Mouse (Mus musculus) heart, postnatal 36 days (tissue): Measurements from ENCODE around the gene Slc35b1. TPM values are rescaled to one million over a fixed set of nuclear protein-coding genes. Genes with fewer than 3 reads are reported as not detected.

Experiments
- DNase-seq, 2 experiments: peaks; one replicate each; pipeline ENCODE4 v3.0.0; 2021 to 2022
- intact Hi-C: fragments of 180-260 bp; cut with DNase I; formaldehyde crosslinking; loops from one replicate; pipeline ENCODE4 v1.15.1; 2025
- total RNA-seq, 2 experiments: library from RNA; stranded (reverse); gene quantifications; 2 replicates each; pipeline ENCODE4 v1.2.3; 2021

Slc35b1 gene
- total RNA-seq, 2 experiments from 2014 or later = 35.7 to 37.6 TPM

DNA sequence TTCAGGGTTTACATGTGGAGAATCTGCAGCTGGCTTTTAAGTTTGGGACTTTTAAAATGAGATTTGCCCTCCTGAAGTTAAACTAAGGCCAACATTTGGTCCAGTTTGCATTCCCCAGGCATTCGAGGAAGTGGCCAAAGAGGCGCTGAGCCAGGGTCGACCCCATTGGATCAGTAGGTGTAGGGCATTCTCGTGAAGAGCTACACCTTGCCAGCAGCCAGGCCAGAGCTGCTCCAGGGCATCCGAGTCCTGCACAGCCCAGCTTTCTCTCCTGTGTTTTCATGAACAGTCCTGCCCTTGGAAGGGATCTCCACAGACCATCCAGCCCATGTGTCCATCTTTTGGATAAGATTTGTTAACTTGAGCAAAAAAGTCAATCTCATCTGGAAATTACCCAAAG is 20.1 kb upstream of the Slc35b1 start:
- no peak for DNase-seq
- intact Hi-C loops = loop anchor here (2.0 kb wide), 1 partner anchor 26 kb away; no protein-coding TSS in a partner anchor

DNA sequence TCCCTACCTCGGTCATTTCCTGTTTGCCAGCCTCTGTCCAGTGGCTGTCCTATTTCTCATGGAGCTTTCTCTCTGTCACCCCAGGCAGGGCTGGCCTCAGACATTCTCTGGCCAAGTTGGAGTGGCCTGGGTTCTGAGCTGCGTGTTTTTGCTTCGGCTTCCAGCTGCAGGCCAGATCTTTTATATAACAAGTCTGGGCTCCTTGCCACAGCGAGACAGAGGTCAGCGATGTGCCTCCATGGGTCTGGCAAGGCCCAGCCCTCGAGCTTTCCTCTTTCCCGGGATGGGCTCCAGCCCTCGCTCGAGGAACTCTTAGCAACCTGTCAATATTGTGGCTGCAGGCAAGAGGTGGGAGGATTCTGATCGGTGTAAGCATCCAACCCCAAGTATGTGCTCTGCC is 18.9 kb upstream of the Slc35b1 start:
- intact Hi-C loops = loop anchor here (2.0 kb wide), 1 partner anchor 27 kb away; no protein-coding TSS in a partner anchor
- DNase-seq = peak; percentile 86 to 89

DNA sequence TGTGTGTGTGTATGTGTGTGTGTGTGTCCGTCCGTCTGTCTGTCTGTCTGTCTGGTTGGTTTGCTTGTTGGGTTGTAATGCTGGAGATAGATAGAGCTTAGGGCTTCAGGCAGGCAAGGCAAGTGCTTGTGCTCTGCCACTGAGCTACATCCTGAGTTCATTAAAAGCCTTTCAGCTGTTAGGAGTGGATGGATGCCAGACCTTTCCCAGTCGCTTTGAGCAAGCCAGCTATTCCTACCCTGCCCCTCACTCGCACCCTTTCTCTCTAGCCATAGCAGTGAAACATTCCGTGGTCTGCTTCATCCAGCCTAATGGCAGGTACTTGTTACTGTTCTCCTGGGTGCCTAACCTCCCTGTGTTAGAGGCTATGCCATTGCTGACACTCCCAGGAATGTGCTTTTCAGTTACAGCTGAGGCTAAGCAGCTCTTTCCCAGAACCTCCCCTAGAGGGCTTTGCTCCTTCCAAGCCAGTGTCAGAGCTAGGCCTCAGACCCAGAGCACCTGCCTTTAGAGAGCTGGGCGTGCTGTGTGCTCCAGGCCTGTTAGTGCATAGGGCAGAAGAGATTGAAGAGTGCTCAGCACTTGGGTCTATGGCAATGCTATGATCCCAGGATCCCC is 18.1 kb upstream of the Slc35b1 start:
- DNase-seq = peak; percentile 37 to 58
- intact Hi-C loops = no loop called here

DNA sequence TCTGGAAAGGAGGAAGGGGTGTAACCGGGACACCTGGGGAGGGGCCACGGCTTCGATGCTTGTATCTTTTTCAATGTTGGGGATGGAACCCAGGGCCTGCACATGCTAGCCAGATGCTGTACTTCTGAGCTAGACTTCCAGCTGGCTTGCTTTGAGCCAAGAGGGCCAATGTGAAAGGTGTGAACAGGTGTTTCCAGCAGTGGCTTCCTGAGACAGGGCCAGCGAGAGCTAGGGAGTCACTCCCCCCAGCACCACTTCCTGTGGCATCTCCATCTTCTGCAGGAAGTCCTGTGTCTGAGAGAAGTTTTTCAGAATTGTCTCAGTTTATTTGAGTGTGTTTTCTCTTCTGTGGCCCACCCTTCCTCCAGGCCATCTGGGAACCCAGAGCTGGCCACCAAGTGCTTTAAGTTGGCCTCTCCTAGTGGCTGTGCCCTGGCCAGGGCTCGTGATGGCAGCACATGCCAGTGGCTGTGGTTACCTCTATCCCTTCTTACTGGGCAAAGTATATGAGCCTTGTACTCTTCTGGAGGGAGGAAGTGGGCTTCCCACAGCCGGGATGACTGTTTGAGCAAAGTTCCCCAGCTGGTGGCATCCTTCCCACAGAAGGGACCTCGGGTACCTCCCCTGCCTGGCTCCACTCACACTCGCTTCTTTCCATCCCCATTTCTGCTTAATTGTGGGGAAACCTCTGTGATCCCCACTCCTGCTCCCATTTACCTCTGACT is 17.3 kb upstream of the Slc35b1 start:
- intact Hi-C loops = no loop called here
- no peak for DNase-seq

DNA sequence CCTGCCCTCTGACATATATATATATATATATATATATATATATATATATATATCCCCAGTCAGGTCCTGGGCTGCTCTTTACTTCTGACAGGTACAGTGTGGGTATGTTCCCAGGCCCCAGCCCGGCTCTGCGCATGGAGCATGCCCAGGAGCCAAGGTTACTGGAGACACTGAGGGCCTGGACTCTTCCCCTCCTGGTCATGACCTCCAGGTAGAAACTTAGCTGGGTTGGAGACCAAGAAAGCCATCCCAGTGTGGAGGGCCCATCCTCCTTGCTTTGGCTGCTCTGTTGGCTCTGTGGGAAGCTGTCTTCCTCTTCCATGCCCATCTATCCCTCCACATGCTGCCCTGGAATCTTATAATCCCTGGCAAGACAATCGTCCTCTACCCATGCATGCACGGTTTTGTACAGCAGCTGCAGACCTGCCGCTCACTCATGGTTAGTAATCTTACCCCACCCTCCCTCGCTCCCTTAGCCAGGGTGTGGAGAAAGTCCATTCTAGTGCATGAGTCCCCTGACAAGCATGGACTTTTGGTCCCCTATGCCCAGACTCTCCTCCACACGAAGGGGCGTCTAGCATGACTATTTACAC is 16.2 kb upstream of the Slc35b1 start:
- no peak for DNase-seq
- intact Hi-C loops = no loop called here

DNA sequence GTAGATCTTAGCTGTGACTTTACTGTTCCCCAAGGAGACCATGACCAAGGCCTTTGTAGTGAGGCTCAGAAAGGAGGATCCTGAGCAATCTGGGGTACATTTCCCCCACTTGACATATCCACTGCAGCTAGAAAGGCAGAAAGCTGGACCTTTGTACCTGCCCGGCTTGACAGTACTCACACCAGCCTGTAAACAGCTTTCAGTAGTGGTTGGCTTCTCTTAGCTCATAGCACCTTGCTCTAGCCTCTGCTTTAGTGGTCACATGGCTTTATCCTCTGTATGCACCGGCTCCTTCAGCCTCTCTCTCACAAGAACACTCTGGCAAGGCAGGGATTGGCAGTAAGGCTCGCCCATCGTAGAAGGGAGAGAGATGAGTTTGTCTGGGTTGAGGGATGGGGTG is 15.6 kb upstream of the Slc35b1 start:
- intact Hi-C loops = no loop called here

DNA sequence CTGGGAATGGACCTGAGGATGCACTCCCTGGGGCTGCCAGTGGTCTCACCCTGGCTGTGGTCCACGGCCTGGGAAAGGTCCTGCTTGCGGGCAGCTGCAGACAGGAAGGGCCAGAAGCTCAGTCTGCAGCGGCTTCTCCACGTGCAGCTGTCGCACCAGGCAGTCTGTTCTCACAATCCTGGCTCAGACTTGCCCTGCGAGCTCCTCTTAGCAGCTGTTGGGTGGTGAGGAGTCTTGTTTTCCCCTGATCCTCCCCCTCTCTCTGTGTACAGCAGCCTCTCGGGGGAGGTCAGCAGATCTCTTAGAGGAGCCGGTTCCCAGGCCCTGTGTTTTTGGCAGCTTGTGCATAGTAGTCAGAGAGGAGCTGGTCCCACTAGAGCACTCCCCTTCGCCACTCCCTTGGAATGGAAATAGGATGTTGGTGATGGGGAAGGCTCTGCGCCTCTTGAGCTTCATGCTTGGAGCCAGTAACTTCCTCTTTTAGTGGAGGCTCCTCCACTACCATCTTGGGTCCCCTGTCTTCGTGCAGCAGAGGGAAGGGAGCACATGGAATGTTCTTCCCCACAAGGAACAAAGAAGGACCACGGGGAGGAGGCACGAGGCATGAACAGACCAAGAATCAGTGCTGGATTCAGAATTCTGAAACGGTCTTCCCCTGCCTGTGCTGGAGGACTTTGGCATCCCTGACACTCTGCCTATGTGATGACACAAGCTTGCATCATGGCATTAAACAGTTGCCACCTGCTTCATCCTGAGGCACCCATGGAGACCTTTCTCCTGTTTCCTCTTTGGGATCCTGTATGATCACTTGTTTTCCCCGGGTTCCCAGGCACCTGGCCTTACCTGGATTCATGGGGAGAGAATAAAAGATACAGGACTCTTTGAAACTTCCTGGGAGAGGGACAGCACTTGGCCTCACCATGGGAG is 14.3 kb upstream of the Slc35b1 start:
- intact Hi-C loops = no loop called here
- DNase-seq = peak; percentile 55 to 66

More for the DNA sequence above, 15.6 kb upstream of the Slc35b1 start:
- no peak for DNase-seq

DNA sequence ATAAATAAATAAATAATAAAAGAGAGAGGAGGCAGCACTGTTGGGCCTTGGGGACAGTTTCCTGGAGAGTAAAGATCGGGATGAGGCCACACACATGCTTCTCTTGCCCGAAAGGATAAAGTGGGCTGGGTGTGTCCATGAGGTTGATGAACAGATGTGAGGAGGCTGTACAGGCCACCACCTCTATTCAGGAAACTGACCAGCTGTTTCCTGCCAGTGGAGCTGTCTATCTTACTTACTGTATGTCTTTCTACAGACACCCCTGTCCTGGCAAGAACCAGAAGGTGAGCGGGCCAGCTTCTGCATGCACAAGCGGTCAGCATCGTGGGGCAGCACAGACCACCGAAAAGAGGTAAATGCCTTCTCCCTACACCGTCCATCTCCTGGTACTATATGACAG is 13.3 kb upstream of the Slc35b1 start:
- DNase-seq = no peak
- intact Hi-C loops = no loop called here

DNA sequence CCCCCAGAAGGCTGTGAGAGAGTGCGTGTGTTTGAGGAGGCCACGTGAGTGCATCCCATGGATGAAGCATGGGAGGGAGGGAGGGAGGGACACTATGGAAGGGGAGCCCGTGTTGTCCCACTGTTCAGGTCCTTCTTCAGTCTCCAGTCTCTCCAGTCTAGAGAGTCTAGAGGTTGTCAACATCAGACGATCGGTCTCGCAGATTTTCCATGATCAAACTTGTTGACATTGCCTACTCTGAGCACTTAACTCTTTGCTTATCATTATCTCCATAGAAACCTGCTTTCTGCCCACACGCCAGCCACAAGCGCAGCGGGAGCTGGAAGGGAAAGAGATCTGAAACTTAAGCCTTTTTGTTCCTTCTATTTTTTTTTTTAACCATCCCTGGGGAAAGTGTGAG is 5.6 kb upstream of the Slc35b1 start:
- intact Hi-C loops = no loop called here
- no peak for DNase-seq

DNA sequence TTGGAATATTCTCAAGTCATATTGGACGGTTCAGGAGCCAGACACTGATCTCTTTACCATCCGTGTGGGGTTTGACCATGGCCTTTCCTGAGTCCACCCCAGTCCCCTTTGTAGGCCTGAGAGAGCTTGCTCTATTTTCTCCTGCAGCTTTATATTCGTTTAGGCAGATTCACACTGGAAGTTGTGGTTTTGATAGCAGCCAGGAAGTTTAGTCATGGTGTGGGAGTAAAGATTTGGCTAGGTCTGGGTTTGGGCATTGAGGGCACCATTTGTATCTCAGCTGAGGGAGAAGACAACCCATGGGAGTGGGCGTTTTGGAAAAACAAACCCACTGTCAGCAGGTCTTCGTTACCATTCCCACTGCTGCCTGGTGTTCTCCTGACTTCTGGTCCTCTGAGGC is 4.9 kb upstream of the Slc35b1 start:
- no peak for DNase-seq
- intact Hi-C loops = no loop called here

DNA sequence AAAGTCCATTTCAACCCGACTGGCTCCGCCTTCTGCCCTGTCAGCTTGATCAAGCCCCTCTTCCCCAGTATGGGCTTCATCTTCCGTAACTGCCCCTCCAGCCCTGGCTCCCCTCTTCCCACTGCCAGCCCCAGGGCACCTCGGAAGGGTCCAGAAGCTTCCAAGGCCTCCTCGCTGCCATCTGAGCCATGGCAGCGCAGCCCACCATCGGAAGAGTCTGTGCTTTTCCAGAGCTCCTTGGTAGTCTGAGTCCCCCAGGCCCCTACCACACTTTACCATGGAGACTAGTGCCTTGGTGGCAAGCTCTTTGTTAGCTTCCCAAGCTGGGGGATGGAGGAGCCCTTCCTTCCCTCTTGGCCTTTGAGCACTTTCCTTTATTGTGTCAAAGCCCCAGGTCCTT is 3.8 kb upstream of the Slc35b1 start:
- DNase-seq = no peak
- intact Hi-C loops = loop anchor here (5.0 to 10.0 kb wide), 2 partner anchors 113 to 284 kb away; partner anchors contain the start of gene Phb

DNA sequence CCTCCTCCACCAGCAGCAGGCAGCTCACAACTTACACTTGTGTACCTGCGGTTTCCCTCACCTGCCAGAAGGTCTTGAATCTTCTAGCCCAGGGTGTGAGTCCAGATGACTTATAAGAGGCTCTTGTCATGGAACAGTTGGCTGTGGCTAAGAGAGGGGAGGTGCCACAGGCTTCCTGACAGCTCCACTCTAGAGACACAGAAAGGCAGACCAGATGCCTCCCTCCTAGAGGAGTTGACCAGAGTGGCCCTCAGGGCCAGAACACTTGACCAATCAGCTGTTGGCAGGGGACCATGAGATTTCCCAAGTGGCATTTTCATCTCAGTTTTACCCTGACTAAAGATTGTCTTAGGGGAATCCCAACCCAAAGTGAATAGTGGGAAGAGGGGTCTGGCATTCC is 3.3 kb upstream of the Slc35b1 start:
- intact Hi-C loops = loop anchor here (5.0 to 10.0 kb wide), 2 partner anchors 114 to 284 kb away; partner anchors contain the start of gene Phb
- DNase-seq = no peak

DNA sequence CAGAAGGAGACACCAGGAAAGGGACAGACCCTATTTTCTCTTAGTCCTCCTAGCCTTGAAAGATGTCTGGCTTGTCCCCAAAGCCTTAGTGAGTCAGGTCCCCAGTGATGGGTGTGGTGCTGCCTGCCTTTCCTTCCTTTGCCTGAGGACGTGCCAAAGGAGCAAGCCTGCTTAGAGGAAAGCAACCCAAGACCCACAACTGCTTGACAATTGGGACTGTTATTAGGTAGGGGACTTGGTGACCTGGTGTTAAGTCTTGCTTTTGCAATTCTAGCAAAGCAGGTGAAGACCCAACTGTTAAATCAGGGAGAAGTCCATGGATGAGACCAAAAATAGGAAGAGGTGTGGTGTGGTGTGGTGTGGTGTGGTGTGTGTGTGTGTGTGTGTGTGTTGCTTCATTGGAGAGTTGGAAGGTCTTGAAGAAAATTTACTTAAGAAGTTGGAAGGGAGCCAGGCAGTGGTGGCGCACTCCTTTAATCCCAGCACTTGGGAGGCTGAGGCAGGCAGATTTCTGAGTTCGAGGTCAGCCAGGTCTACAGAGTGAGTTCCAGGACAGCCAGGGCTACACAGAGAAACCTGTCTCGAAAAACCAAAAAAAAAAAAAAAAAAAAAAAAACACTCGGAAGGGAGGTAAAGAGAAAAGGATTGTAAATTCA is 1.0 kb upstream of the Slc35b1 start:
- intact Hi-C loops = loop anchor here (5.0 to 10.0 kb wide), 2 partner anchors 116 to 281 kb away; partner anchors contain the start of gene Phb
- peak; percentile 53 to 62 for DNase-seq

DNA sequence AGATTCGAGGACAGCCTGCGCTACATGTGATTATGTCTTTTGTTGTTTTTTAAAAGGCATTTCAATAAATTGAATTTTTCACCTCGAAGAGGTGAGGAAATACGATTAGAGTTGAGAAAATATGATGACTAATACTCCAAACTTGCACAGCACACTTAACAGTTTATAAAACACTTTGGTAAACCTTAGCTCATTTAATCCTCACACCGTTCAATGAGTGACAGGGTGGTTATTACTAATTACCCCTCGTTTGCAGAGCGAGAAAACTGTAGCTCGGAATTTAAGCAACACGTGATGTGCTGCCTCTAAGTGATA is 531 bp upstream of the Slc35b1 start:
- intact Hi-C loops = loop anchor here (1.0 to 10.0 kb wide), 5 partner anchors 47 to 281 kb away; partner anchors contain the start of genes Fam117a, Kat7 and Phb
- no peak for DNase-seq

DNA sequence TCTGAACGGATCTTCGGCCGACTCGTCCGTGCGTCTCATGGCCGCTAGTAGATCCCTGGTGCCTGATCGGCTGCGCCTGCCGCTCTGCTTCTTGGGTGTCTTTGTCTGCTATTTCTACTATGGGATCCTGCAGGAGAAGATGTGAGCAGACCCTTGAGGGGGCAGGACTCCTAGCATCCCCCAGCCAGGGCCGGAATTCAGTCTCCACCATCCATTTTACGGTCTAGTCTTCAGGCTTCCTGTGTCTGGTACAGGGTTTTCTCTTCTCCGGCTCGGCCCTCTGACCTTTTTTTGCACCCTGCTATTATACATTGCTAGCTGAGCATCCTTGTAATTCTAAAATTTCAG is 455 bp downstream of the Slc35b1 start:
- no peak for DNase-seq
- intact Hi-C loops = loop anchor here (1.0 to 10.0 kb wide), 7 partner anchors 48 to 280 kb away; partner anchors contain the start of genes Fam117a, Kat7 and Phb

DNA sequence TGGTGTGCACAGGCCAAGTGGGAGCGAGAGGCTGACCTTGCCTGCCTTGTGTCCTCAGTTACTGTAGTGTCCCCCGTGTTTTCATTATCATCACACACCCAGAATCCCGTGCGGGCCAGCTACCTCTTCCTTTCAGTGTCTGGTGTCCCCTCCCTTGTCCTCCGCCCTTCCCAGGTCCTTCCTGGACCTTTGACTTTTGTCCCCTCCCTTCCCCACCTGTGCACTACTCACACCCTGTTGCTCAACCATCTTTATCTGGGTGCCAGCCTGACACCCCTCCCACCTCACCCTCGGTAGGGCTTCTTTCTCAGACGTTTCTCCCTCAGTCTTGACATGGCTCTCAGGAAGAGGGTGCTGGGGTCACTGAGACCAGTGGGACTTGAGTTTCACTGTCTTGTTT is 2.9 kb downstream of the Slc35b1 start:
- intact Hi-C loops = loop anchor here (5.0 to 10.0 kb wide), 3 partner anchors 130 to 277 kb away; partner anchors contain the start of gene Phb
- no peak for DNase-seq

DNA sequence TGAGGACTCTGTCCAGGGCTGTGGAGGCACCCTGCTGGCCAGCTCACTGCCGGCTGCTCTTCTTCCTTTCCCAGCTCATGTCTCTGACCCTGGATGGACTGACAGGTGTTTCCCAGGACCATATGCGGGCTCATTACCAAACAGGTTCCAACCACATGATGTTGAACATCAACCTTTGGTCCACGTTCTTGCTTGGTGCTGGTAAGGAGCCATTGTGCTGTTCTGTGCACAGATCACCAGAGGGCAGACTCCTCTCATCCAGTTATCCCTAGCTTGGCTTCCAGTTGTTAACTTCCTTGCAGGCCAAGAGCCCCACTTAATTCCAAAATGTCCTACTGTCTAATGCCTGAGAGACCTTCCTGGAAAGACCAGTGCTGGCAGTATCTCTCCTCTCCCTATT is 4.5 kb downstream of the Slc35b1 start:
- no peak for DNase-seq
- intact Hi-C loops = loop anchor here (5.0 to 10.0 kb wide), 3 partner anchors 132 to 276 kb away; partner anchors contain the start of gene Phb

DNA sequence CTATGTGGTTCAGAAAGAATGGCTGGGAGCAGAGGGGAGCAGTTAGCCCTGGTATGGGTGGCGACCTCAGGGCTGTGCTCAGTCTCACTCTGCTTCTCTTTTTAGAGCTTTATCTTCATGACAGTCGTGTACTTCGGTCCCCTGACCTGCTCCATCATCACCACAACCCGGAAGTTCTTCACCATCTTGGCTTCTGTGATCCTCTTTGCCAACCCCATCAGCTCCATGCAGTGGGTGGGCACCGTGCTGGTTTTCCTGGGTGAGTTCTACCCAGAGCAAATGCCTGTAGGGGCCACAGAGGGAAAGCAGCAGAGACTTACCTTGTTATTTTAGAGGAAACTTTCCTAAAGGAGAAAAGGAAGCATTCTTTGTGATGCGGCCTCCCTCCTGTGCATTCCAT is 5.9 kb downstream of the Slc35b1 start:
- intact Hi-C loops = loop anchor here (10.0 kb wide), 1 partner anchor 84 kb away; no protein-coding TSS in a partner anchor
- DNase-seq = no peak

DNA sequence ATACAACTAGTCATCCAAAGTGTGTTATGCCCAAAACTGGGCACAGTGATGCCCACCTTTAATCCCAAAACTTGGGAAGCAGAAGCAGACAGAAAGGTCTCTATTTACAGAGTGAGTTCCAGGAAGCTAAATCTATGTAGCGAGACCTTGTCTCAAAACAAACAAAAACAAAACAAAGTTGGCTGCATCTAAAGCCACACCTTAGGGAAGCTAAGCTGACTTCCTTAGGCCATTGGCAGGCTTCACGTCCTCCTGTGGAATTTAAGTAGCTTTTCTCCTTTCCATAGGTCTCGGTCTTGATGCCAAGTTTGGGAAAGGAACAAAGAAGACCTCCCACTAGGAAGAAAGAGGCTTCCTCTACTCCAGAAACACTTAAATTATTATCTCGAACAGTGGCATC is 6.7 kb downstream of the Slc35b1 start:
- DNase-seq = no peak
- intact Hi-C loops = loop anchor here (10.0 kb wide), 1 partner anchor 84 kb away; no protein-coding TSS in a partner anchor

DNA sequence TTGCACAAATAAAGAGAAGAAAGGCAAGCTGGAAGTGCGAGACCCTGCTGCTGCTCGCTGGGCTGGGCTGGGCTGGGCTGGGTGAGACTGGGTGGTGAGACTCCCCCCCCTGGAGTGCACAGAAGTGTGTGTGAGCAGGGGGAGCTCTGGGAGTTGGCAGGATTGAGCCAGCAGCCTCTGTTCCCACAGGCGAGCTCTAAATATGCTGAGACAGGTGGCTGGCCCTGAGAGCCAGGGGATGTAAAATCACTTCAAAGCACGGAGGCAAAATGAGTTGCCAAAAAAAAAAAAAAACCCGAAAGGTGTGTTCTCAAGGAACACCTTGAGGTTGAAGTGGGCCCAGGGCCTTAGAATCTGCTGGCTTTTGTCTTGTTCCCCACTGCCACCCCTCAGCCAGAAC is 7.3 kb downstream of the Slc35b1 start:
- no peak for DNase-seq
- intact Hi-C loops = loop anchor here (10.0 kb wide), 1 partner anchor 83 kb away; no protein-coding TSS in a partner anchor
